Mouse (Mus musculus) limb, embryonic 14.5 days (tissue): Measurements from ENCODE around the gene Aarsd1. TPM values are rescaled to one million over a fixed set of nuclear protein-coding genes. Genes with fewer than 3 reads are reported as not detected.

ENCODE experiments used
- ATAC-seq: fragments of 200-750 bp; cut with Nextera tagmentation; 2 replicates; pipeline ENCODE4 v1.8.0; 2017; ENCODE audit warnings: low read depth, moderate number of reproducible peaks, moderate TSS enrichment; ENCODE audit not compliant: low FRiP score
- DNase-seq: peaks from one replicate; pipeline ENCODE4 v3.0.0-alpha.2; 2015; ENCODE audit warnings: low spot score
- H3K27ac ChIP-seq: fragments of 300-500 bp; sonication (generic); replicated peaks from 2 replicates; pipeline ENCODE4 v1.5.1; 2014; ENCODE audit warnings: low read depth, mild to moderate bottlenecking, low read length, moderate library complexity, mixed read lengths
- H3K27me3 ChIP-seq: fragments of 300-500 bp; sonication (generic); 2 replicates; pipeline ENCODE4 v1.6.1; 2014; ENCODE audit warnings: low read length, mixed read lengths; ENCODE audit not compliant: control insufficient read depth, insufficient read depth
- H3K36me3 ChIP-seq: fragments of 300-500 bp; sonication (generic); 2 replicates; pipeline ENCODE4 v1.6.1; 2014; ENCODE audit warnings: mild to moderate bottlenecking, low read length, moderate library complexity, mixed read lengths; ENCODE audit not compliant: control insufficient read depth, insufficient read depth
- H3K4me1 ChIP-seq: fragments of 300-500 bp; sonication (generic); 2 replicates; pipeline ENCODE4 v1.6.1; 2014; ENCODE audit warnings: antibody characterized with exemption, low read length, mixed read lengths; ENCODE audit not compliant: control insufficient read depth, insufficient read depth
- H3K4me2 ChIP-seq: fragments of 300-500 bp; sonication (generic); replicated peaks from 2 replicates; pipeline ENCODE4 v1.6.1; 2014; ENCODE audit warnings: low read depth, mild to moderate bottlenecking, low read length, moderate library complexity; ENCODE audit not compliant: severe bottlenecking
- H3K4me3 ChIP-seq: fragments of 300-500 bp; sonication (generic); replicated peaks from 2 replicates; pipeline ENCODE4 v1.5.1; 2014; ENCODE audit warnings: low read length
- H3K9ac ChIP-seq: fragments of 300-500 bp; sonication (generic); 2 replicates; pipeline ENCODE4 v1.6.1; 2014; ENCODE audit warnings: mild to moderate bottlenecking, low read depth, low read length, moderate library complexity; ENCODE audit not compliant: severe bottlenecking
- H3K9me3 ChIP-seq: fragments of 300-500 bp; sonication (generic); 2 replicates; pipeline ENCODE4 v1.6.1; 2016; ENCODE audit warnings: low read length; ENCODE audit not compliant: control insufficient read depth
- POLR2A ChIP-seq: fragments of 200-500 bp; IDR thresholded peaks from 2 replicates; pipeline ENCODE4 v1.8.0; 2012; ENCODE audit warnings: inconsistent platforms, mild to moderate bottlenecking, moderate library complexity, borderline replicate concordance; ENCODE audit not compliant: insufficient read depth, insufficient read length; ENCODE audit errors: extremely low read depth
- WGBS: fragments of 180-500 bp; shearing (Covaris S2); extraction: QIAGEN DNeasy Blood & Tissue Kit; methylation state at CpG from one replicate; pipeline ENCODE4 v1.1.7; 2014; 5-methylcytosine and 5-hydroxymethylcytosine counted together
- polyA plus RNA-seq, 2 experiments: library from polyadenylated mRNA; depleted of rRNA in 1 of 2; stranded (reverse) in 1 of 2; unstranded in 1 of 2; fragments of >200 nt; fragmentation: Nextera tagmentation in 1 of 2; extraction: Ambion mirVana in 1 of 2; gene quantifications; 2 replicates each; pipeline versions ENCODE4 v1.2.1 to v1.2.3; 2012 to 2014

Aarsd1 gene
- polyA plus RNA-seq, 2 experiments = 41.1 to 63.2 TPM

- TF ChIP-seq POLR2A = no peak
- H3K36me3 ChIP-seq = peaks cover 41% of the 10 kb centered on the region
- 87% methylated on average over 4 of the region's 4 CpGs for WGBS
- H3K27ac ChIP-seq = no peak overlapping the region
- no peak overlapping the region for H3K4me2 ChIP-seq
- H3K27me3 ChIP-seq = no peaks in the 10 kb centered on the region
- H3K9me3 ChIP-seq = no peaks in the 10 kb centered on the region
- ATAC-seq (no peak), DNase-seq (no peak)
- H3K4me1 ChIP-seq = no peaks in the 10 kb centered on the region
- no peak overlapping the region for H3K4me3 ChIP-seq
- H3K9ac ChIP-seq = no peak overlapping the region
These were observed 19.5 kb upstream of the Aarsd1 start for GRCm38 (mm10) chr11:101436916-101437315.

GRCm38 (mm10) chr11:101435831-101436230, 18.4 kb upstream of the Aarsd1 start:
- ATAC-seq (no peak), DNase-seq (no peak)
- Histone ChIP-seq H3K4me2 (no peak overlapping the region), H3K27me3 (no peaks in the 10 kb centered on the region), H3K9ac (no peak overlapping the region), H3K36me3 (peaks cover 51% of the 10 kb centered on the region), H3K4me3 (no peak overlapping the region), H3K9me3 (no peaks in the 10 kb centered on the region), H3K27ac (no peak overlapping the region), H3K4me1 (no peaks in the 10 kb centered on the region)
- 82% methylated on average over 4 of the region's 4 CpGs for WGBS
- no peak for TF ChIP-seq POLR2A

GRCm38 (mm10) chr11:101433396-101433795, 16.0 kb upstream of the Aarsd1 start:
- no peak for TF ChIP-seq POLR2A
- no peak for DNase-seq
- Histone ChIP-seq H3K4me1 (no peaks in the 10 kb centered on the region), H3K27me3 (no peaks in the 10 kb centered on the region), H3K4me2 (no peak overlapping the region), H3K4me3 (no peak overlapping the region), H3K9me3 (no peaks in the 10 kb centered on the region), H3K36me3 (peaks cover 66% of the 10 kb centered on the region), H3K27ac (no peak overlapping the region), H3K9ac (no peak overlapping the region)
- no peak for ATAC-seq
- 88% methylated on average over 13 of the region's 13 CpGs for WGBS

GRCm38 (mm10) chr11:101431327-101431726, 13.9 kb upstream of the Aarsd1 start:
- Histone ChIP-seq H3K9me3 (no peaks in the 10 kb centered on the region), H3K4me1 (peaks cover 3% of the 10 kb centered on the region), H3K4me2 (no peak overlapping the region), H3K9ac (no peak overlapping the region), H3K36me3 (peaks cover 66% of the 10 kb centered on the region), H3K4me3 (no peak overlapping the region), H3K27me3 (no peaks in the 10 kb centered on the region), H3K27ac (no peak overlapping the region)
- no peak for TF ChIP-seq POLR2A
- no peak for DNase-seq
- ATAC-seq = no peak
- 89% methylated on average over 9 of the region's 9 CpGs for WGBS

- no peaks in the 10 kb centered on the region for H3K27me3 ChIP-seq
- H3K4me1 ChIP-seq = peaks cover 19% of the 10 kb centered on the region
- ATAC-seq (no peak), DNase-seq (no peak)
- no peak overlapping the region for H3K27ac ChIP-seq
- no peaks in the 10 kb centered on the region for H3K9me3 ChIP-seq
- TF ChIP-seq POLR2A = no peak
- WGBS = 61% methylated on average over 8 of the region's 8 CpGs
- peak overlapping the region; percentile 97 for H3K4me3 ChIP-seq
- H3K4me2 ChIP-seq = peak overlapping the region; percentile 82
- peaks cover 19% of the 10 kb centered on the region for H3K36me3 ChIP-seq
- H3K9ac ChIP-seq = 0 out of 2 replicates have a peak overlapping the region, but pooled peaks have one; percentile 73
These were observed 8.8 kb upstream of the Aarsd1 start for GRCm38 (mm10) chr11:101426165-101426564.
